Mouse (Mus musculus) intestine, postnatal 0 days (tissue): ENCODE measurements around the gene Cdh1. TPM values are rescaled to one million over a fixed set of nuclear protein-coding genes. Genes with fewer than 3 reads are reported as not detected.
A peak's percentile ranks its signal among the peaks of the same experiment; 100 is the strongest.

Source experiments
- ATAC-seq: fragments of 200-750 bp; cut with Nextera tagmentation; 2 replicates; pipeline ENCODE4 v1.8.0; 2017; ENCODE audit warnings: mild to moderate bottlenecking, moderate TSS enrichment, moderate library complexity
- H3K27ac ChIP-seq: fragments of 300-500 bp; sonication (generic); 2 replicates; pipeline ENCODE4 v1.5.1; 2014; ENCODE audit warnings: mild to moderate bottlenecking, low read depth, low read length, moderate library complexity
- H3K27me3 ChIP-seq: fragments of 300-500 bp; sonication (generic); replicated peaks from 2 replicates; pipeline ENCODE4 v1.6.1; 2014; ENCODE audit warnings: low read length, mixed read lengths; ENCODE audit not compliant: control insufficient read depth, insufficient read depth
- H3K36me3 ChIP-seq: fragments of 300-500 bp; sonication (generic); 2 replicates; pipeline ENCODE4 v1.6.1; 2014; ENCODE audit warnings: mild to moderate bottlenecking, moderate library complexity; ENCODE audit not compliant: control insufficient read depth, insufficient read depth
- H3K4me1 ChIP-seq: fragments of 300-500 bp; sonication (generic); replicated peaks from 2 replicates; pipeline ENCODE4 v1.6.1; 2014; ENCODE audit warnings: antibody characterized with exemption, low read length, mixed read lengths; ENCODE audit not compliant: control insufficient read depth, insufficient read depth
- H3K4me2 ChIP-seq: fragments of 300-500 bp; sonication (generic); replicated peaks from 2 replicates; pipeline ENCODE4 v1.6.1; 2014; ENCODE audit warnings: low read depth, mild to moderate bottlenecking, moderate library complexity
- H3K4me3 ChIP-seq: fragments of 300-500 bp; sonication (generic); 2 replicates; pipeline ENCODE4 v1.5.1; 2014; ENCODE audit warnings: low read depth, low read length
- H3K9ac ChIP-seq: fragments of 300-500 bp; sonication (generic); 2 replicates; pipeline ENCODE4 v1.6.1; 2014; ENCODE audit warnings: mild to moderate bottlenecking, low read depth, low read length
- H3K9me3 ChIP-seq: fragments of 300-500 bp; sonication (generic); 2 replicates; pipeline ENCODE4 v1.6.1; 2016; ENCODE audit warnings: mixed run types; ENCODE audit not compliant: control insufficient read depth
- CTCF ChIP-seq: sonication (generic); IDR thresholded peaks from 2 replicates; pipeline ENCODE4 v1.5.1; 2016; ENCODE audit warnings: low read depth, mild to moderate bottlenecking, control low read depth, antibody characterized with exemption, moderate library complexity
- WGBS: fragments of 180-500 bp; shearing (Covaris S2); extraction: QIAGEN DNeasy Blood & Tissue Kit; methylation state at CpG from one replicate; pipeline ENCODE4 v1.1.7; 2014; 5-methylcytosine and 5-hydroxymethylcytosine counted together
- polyA plus RNA-seq: library from polyadenylated mRNA; unstranded; fragments of >200 nt; fragmentation: Nextera tagmentation; extraction: Ambion mirVana; gene quantifications from 2 replicates; pipeline ENCODE4 v1.2.1, GENCODE M21; 2015

The Cdh1 gene
- polyA plus RNA-seq, 1 experiment from 2014 or later = 82.1 TPM

- Histone ChIP-seq H3K36me3 (no peaks in the 10 kb centered on the region), H3K27me3 (no peaks in the 10 kb centered on the region), H3K4me1 (no peaks in the 10 kb centered on the region), H3K9ac (peak within 1 kb of the TSS; percentile 63), H3K9me3 (no peaks in the 10 kb centered on the region), H3K27ac (peak within 1 kb of the TSS; percentile 80), H3K4me2 (peak within 1 kb of the TSS; percentile 71), H3K4me3 (peak within 1 kb of the TSS; percentile 63)
- peak; percentile 97 for ATAC-seq
- peak; percentile 85 for TF ChIP-seq CTCF
- WGBS = under 1% methylated on average over 50 of the region's 50 CpGs
Measured at GRCm38 (mm10) chr8:106682971-106683668, 80.0 kb downstream of the Cdh1 start, which contains the start of gene Tango6. TSS of gene Tango6 (plus strand) at chr8:106683068.

GRCm38 (mm10) chr8:106684387-106684786 lies 81.2 kb downstream of the Cdh1 start:
- H3K27ac ChIP-seq = no peak overlapping the region
- no peak overlapping the region for H3K4me3 ChIP-seq
- no peaks in the 10 kb centered on the region for H3K27me3 ChIP-seq
- no peak for ATAC-seq
- H3K36me3 ChIP-seq = 0 out of 2 replicates have a peak, but pooled peaks cover 3% of the 10 kb centered on the region
- no peaks in the 10 kb centered on the region for H3K9me3 ChIP-seq
- no peak overlapping the region for H3K4me2 ChIP-seq
- H3K9ac ChIP-seq = no peak overlapping the region
- TF ChIP-seq CTCF = no peak
- H3K4me1 ChIP-seq = no peaks in the 10 kb centered on the region
- 93% methylated on average over 4 of the region's 4 CpGs for WGBS

GRCm38 (mm10) chr8:106687479-106687878 lies 84.3 kb downstream of the Cdh1 start:
- Histone ChIP-seq H3K4me3 (no peak overlapping the region), H3K36me3 (peaks cover 6% of the 10 kb centered on the region; the same call in 1 of the 2 replicates), H3K27ac (no peak overlapping the region), H3K27me3 (no peaks in the 10 kb centered on the region), H3K4me2 (no peak overlapping the region), H3K9ac (no peak overlapping the region), H3K4me1 (no peaks in the 10 kb centered on the region), H3K9me3 (no peaks in the 10 kb centered on the region)
- WGBS = 6% methylated on average over 4 of the region's 4 CpGs
- no peak for ATAC-seq
- peak; percentile 86 for TF ChIP-seq CTCF

GRCm38 (mm10) chr8:106697748-106698248 lies 94.6 kb downstream of the Cdh1 start:
- WGBS = 79% methylated on average over 3 of the region's 3 CpGs
- H3K4me2 ChIP-seq = no peak overlapping the region
- no peaks in the 10 kb centered on the region for H3K4me1 ChIP-seq
- H3K36me3 ChIP-seq = peaks cover 53% of the 10 kb centered on the region
- TF ChIP-seq CTCF = no peak
- no peak overlapping the region for H3K4me3 ChIP-seq
- no peak overlapping the region for H3K9ac ChIP-seq
- no peaks in the 10 kb centered on the region for H3K9me3 ChIP-seq
- H3K27me3 ChIP-seq = no peaks in the 10 kb centered on the region
- ATAC-seq = no peak
- H3K27ac ChIP-seq = no peak overlapping the region

- Histone ChIP-seq H3K9me3 (no peaks in the 10 kb centered on the region), H3K4me2 (no peak overlapping the region), H3K4me1 (no peaks in the 10 kb centered on the region), H3K9ac (no peak overlapping the region), H3K27ac (no peak overlapping the region), H3K36me3 (peaks cover 49% of the 10 kb centered on the region), H3K4me3 (no peak overlapping the region), H3K27me3 (no peaks in the 10 kb centered on the region)
- no peak for ATAC-seq
- TF ChIP-seq CTCF = peak; percentile 89
- WGBS = 73% methylated on average over 5 of the region's 5 CpGs
Measured at GRCm38 (mm10) chr8:106699588-106699987, 96.4 kb downstream of the Cdh1 start.

GRCm38 (mm10) chr8:106700131-106700530 lies 97.0 kb downstream of the Cdh1 start:
- Histone ChIP-seq H3K27me3 (no peaks in the 10 kb centered on the region), H3K4me2 (no peak overlapping the region), H3K9ac (no peak overlapping the region), H3K4me1 (no peaks in the 10 kb centered on the region), H3K9me3 (no peaks in the 10 kb centered on the region), H3K27ac (no peak overlapping the region), H3K4me3 (no peak overlapping the region), H3K36me3 (peaks cover 46% of the 10 kb centered on the region)
- TF ChIP-seq CTCF = no peak
- no peak for ATAC-seq
- WGBS = 84% methylated on average over 6 of the region's 6 CpGs
